Mouse (Mus musculus): ENCODE measurements at regions not wholly inside any gene's neighbourhood (a gene's known extent, or its start where the extent isn't known, plus 50 kb on each side); places are given as distances from the start of the nearest gene placed in this dataset.

- DNase-seq (ENCODE audit: low spot score): peak; percentile 60
Observed at GRCm38 (mm10) chr13:44133436-44133835, 348.9 kb downstream of the Cd83 start.

GRCm38 (mm10) chr13:44141181-44141580 lies 356.6 kb downstream of the Cd83 start:
- DNase-seq (ENCODE audit: low spot score): no peak

- no peak for DNase-seq (ENCODE audit: low spot score)
Observed at GRCm38 (mm10) chr13:44145441-44145840, 360.9 kb downstream of the Cd83 start.

GRCm38 (mm10) chr13:44147841-44148240 lies 363.3 kb downstream of the Cd83 start:
- no peak for DNase-seq (ENCODE audit: low spot score)

- no peak for DNase-seq (ENCODE audit: low spot score)
Observed at GRCm38 (mm10) chr13:44149499-44149898, 364.9 kb downstream of the Cd83 start.

- DNase-seq (ENCODE audit: low spot score): no peak
Observed at GRCm38 (mm10) chr13:44151526-44151925, 367.0 kb downstream of the Cd83 start.

GRCm38 (mm10) chr13:44152806-44153613 lies 368.4 kb downstream of the Cd83 start:
- DNase-seq (ENCODE audit: low spot score): no peak

- DNase-seq (ENCODE audit: low spot score): no peak
Observed at GRCm38 (mm10) chr13:44153784-44154183, 369.2 kb downstream of the Cd83 start.

- DNase-seq (ENCODE audit: low spot score): no peak
Observed at GRCm38 (mm10) chr13:44155956-44156355, 371.4 kb downstream of the Cd83 start.

GRCm38 (mm10) chr13:44156546-44156945 lies 372.0 kb downstream of the Cd83 start:
- DNase-seq (ENCODE audit: low spot score): peak; percentile 56

- no peak for DNase-seq (ENCODE audit: low spot score)
Observed at GRCm38 (mm10) chr13:44157236-44157635, 372.7 kb downstream of the Cd83 start.

- no peak for DNase-seq (ENCODE audit: low spot score)
Observed at GRCm38 (mm10) chr13:44158364-44158763, 373.8 kb downstream of the Cd83 start.

- DNase-seq (ENCODE audit: low spot score): no peak
Observed at GRCm38 (mm10) chr13:44159346-44159745, 374.8 kb downstream of the Cd83 start.

- DNase-seq (ENCODE audit: low spot score): no peak
Observed at GRCm38 (mm10) chr13:44164746-44165145, 380.2 kb downstream of the Cd83 start.

- DNase-seq (ENCODE audit: low spot score): no peak
Observed at GRCm38 (mm10) chr13:44167186-44167585, 382.6 kb downstream of the Cd83 start.

- DNase-seq (ENCODE audit: low spot score): no peak
Observed at GRCm38 (mm10) chr13:44168186-44168585, 383.6 kb downstream of the Cd83 start.

- peak; percentile 41 for DNase-seq (ENCODE audit: low spot score)
Observed at GRCm38 (mm10) chr13:44171639-44172038, 387.1 kb downstream of the Cd83 start.

GRCm38 (mm10) chr13:44172701-44173100 lies 388.1 kb downstream of the Cd83 start:
- DNase-seq (ENCODE audit: low spot score): no peak

GRCm38 (mm10) chr13:44174236-44174635 lies 389.7 kb downstream of the Cd83 start:
- no peak for DNase-seq (ENCODE audit: low spot score)

- no peak for DNase-seq (ENCODE audit: low spot score)
Observed at GRCm38 (mm10) chr13:44175300-44176036, 390.9 kb downstream of the Cd83 start.

GRCm38 (mm10) chr13:44176121-44176520 lies 391.5 kb downstream of the Cd83 start:
- no peak for DNase-seq (ENCODE audit: low spot score)

GRCm38 (mm10) chr13:44178006-44178405 lies 393.4 kb downstream of the Cd83 start:
- DNase-seq (ENCODE audit: low spot score): no peak

- DNase-seq (ENCODE audit: low spot score): no peak
Observed at GRCm38 (mm10) chr13:44180384-44180783, 395.8 kb downstream of the Cd83 start.
